Comparison of ENCODE assay signal across 25 mouse cellular contexts in the genomic region with DNA sequence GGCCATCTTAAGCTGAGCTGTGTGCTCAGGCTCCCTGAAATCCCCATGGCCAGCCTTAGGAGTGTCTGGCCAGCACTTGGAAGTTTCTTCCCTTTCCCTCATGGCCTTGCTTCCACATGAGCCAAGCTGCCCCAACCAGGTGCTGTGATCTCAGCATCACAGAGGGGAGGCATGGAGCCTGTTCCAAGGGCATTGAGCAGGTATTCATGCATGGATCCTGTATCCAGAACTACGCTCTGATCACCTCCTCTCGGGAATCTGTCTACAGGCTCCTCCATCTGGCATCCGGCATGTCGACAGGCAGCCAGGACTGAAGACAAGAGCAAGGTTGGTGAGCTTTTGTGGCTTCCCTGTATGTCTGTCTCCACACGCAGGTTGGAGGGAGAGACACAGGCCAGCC.
DNase-seq lines count a peak whose midpoint lies in the region; ATAC-seq and TF ChIP-seq lines count a peak whose summit lies in the region.
"Had no signal": no experiment of that assay in that cellular context is flagged by ENCODE, and none has a peak within 500 bp of the region (broad histone marks: within the 10 kb centered on the region; RNA-seq: fewer than 3 reads in every experiment).

No protein-coding gene starts in this region.

- no peak overlapping the region for H3K4me2 ChIP-seq in forebrain, embryonic 12.5 days
- no peak overlapping the region for H3K4me2 ChIP-seq in liver, embryonic 12.5 days
- H3K4me2 ChIP-seq: embryonic facial prominence, embryonic 13.5 days; heart, embryonic 11.5 days; hindbrain, embryonic 15.5 days; limb, embryonic 12.5 days; lung, embryonic 15.5 days had no signal

- H3K27ac ChIP-seq in layer of hippocampus, adult 2 months = peak overlapping the region; percentile 80
- H3K27ac ChIP-seq in forebrain, embryonic 12.5 days = no peak overlapping the region
- H3K27ac ChIP-seq in liver, embryonic 12.5 days = no peak overlapping the region
- H3K27ac ChIP-seq: embryonic facial prominence, embryonic 13.5 days; forebrain, embryonic 10.5 days; gastrocnemius, adult 2 months; hindbrain, embryonic 15.5 days; kidney, postnatal 0 days; limb, embryonic 12.5 days; lung, embryonic 15.5 days; midbrain, embryonic 10.5 days had no signal

- H3K4me1 ChIP-seq in forebrain, embryonic 12.5 days = peaks cover 8% of the 10 kb centered on the region; the same call in 1 of the 2 replicates
- H3K4me1 ChIP-seq in liver, embryonic 12.5 days = no peaks in the 10 kb centered on the region
- H3K4me1 ChIP-seq: embryonic facial prominence, embryonic 13.5 days; limb, embryonic 12.5 days; lung, embryonic 15.5 days had no signal

- H3K9me3 ChIP-seq in forebrain, embryonic 12.5 days = no peaks in the 10 kb centered on the region
- no peaks in the 10 kb centered on the region for H3K9me3 ChIP-seq in liver, embryonic 12.5 days (replicated peaks)
- H3K9me3 ChIP-seq: embryonic facial prominence, embryonic 13.5 days; forebrain, embryonic 10.5 days; hindbrain, embryonic 15.5 days; limb, embryonic 12.5 days; lung, embryonic 15.5 days; midbrain, embryonic 10.5 days had no signal

- H3K36me3 ChIP-seq in forebrain, embryonic 12.5 days (replicated peaks) = no peaks in the 10 kb centered on the region
- no peaks in the 10 kb centered on the region for H3K36me3 ChIP-seq in liver, embryonic 12.5 days
- H3K36me3 ChIP-seq: embryonic facial prominence, embryonic 13.5 days; forebrain, embryonic 10.5 days; hindbrain, embryonic 15.5 days; limb, embryonic 12.5 days; lung, embryonic 15.5 days; midbrain, embryonic 10.5 days had no signal

- H3K9ac ChIP-seq in forebrain, embryonic 12.5 days = no peak overlapping the region
- no peak overlapping the region for H3K9ac ChIP-seq in liver, embryonic 12.5 days
- H3K9ac ChIP-seq: embryonic facial prominence, embryonic 13.5 days; hindbrain, embryonic 15.5 days; limb, embryonic 12.5 days; lung, embryonic 15.5 days had no signal

- no peak for ATAC-seq in forebrain, embryonic 12.5 days (ENCODE audit: low FRiP score)
- no peak for ATAC-seq in liver, embryonic 12.5 days
- ATAC-seq: forebrain, embryonic 16.5 days had no signal

- no peak overlapping the region for H3K4me3 ChIP-seq in layer of hippocampus, adult 2 months
- H3K4me3 ChIP-seq in forebrain, embryonic 12.5 days (replicated peaks) = no peak overlapping the region
- no peak overlapping the region for H3K4me3 ChIP-seq in liver, embryonic 12.5 days
- H3K4me3 ChIP-seq: embryonic facial prominence, embryonic 13.5 days; forebrain, embryonic 10.5 days; gastrocnemius, adult 2 months; hindbrain, embryonic 15.5 days; limb, embryonic 12.5 days; lung, embryonic 15.5 days; midbrain, embryonic 10.5 days had no signal

- DNase-seq in layer of hippocampus, adult 2 months (ENCODE audit: low spot score in 2 of 2) = no peak
- DNase-seq in layer of hippocampus, postnatal 10 days (ENCODE audit: low spot score in 2 of 2) = no peak
- DNase-seq in cerebellum, adult 18-20 months = peak; percentile 55 to 69
- DNase-seq in cerebellum, adult 9-11 months = peak; percentile 77
- no peak for DNase-seq in c-Kit-positive CD71-positive TER-119-positive erythroid progenitor cells, embryonic 14.5 days (ENCODE audit: low spot score)
- DNase-seq: adrenal gland, postnatal 25 days; B cell, adult 2 months; gastrocnemius, adult 2 months; gastrocnemius, postnatal 36 days; heart, adult 18-20 months; kidney, adult 18-20 months; right cerebral cortex, postnatal 25 days; spleen, adult 18-20 months; thymus, postnatal 14 days had no signal

- WGBS in forebrain, embryonic 12.5 days = 87% methylated on average over 5 of the region's 5 CpGs
- WGBS in liver, embryonic 12.5 days (ENCODE audit: insufficient replicate concordance) = 70% methylated on average over 5 of the region's 5 CpGs

- no peaks in the 10 kb centered on the region for H3K27me3 ChIP-seq in forebrain, embryonic 12.5 days
- no peaks in the 10 kb centered on the region; the same call in 1 of the 2 replicates for H3K27me3 ChIP-seq in liver, embryonic 12.5 days (replicated peaks)
- H3K27me3 ChIP-seq: embryonic facial prominence, embryonic 13.5 days; hindbrain, embryonic 15.5 days; limb, embryonic 12.5 days; lung, embryonic 15.5 days had no signal

- no peak for TF ChIP-seq CTCF in layer of hippocampus, adult 2 months (conservative IDR thresholded peaks at IDR 0.05)

Comparison
In these comparisons a context has a peak if more than half of its experiments do, and no peak if none do; other contexts are left out.
1. DNase-seq: peak in cerebellum, adult 18-20 months (2 of 2) and cerebellum, adult 9-11 months (single experiment); none in layer of hippocampus, adult 2 months (0 of 2), layer of hippocampus, postnatal 10 days (0 of 2) and c-Kit-positive CD71-positive TER-119-positive erythroid progenitor cells, embryonic 14.5 days (single experiment).